In the genomic region with DNA sequence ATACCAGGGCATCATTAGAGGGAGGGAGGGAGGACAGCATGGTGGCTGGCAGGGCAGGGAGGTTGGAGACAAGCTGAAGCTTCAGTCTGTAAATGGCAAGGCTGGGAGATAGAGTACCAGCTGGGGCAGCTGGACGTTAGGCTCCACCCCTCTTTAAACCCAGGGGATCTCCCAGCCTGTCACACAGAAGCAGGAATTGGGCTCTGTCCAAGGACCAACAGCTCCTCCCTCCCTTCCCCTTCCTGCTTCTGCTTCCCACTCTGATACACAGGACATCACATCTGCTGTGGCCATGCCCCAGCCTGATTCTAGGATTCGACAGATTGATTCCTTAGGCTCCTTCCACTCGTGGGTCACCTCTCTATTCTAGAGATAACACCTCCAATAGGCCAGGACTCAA, we compare ENCODE assay signal across 9 mouse cellular contexts. TPM values are rescaled to one million over a fixed set of nuclear protein-coding genes. Genes with fewer than 3 reads are reported as not detected.
DNase-seq lines count a peak whose midpoint lies in the region; ATAC-seq and TF ChIP-seq lines count a peak whose summit lies in the region.
"Had no signal": no experiment of that assay in that cellular context is flagged by ENCODE, and none has a peak within 500 bp of the region (broad histone marks: within the 10 kb centered on the region; RNA-seq: fewer than 3 reads in every experiment).

No protein-coding gene starts in this region.

- peaks cover 36% of the 10 kb centered on the region for H3K4me1 ChIP-seq in hindbrain, embryonic 15.5 days (replicated peaks)
- H3K4me1 ChIP-seq in lung, postnatal 0 days (ENCODE audit: insufficient read depth, low read depth, low read length), result peaks cover 19% of the 10 kb centered on the region
- H3K4me1 ChIP-seq in stomach, embryonic 16.5 days (ENCODE audit: control insufficient read depth, insufficient read depth, low read length), result peaks cover 11% of the 10 kb centered on the region; the same call in 1 of the 2 replicates

- H3K79me3 ChIP-seq in C2C12 (ENCODE audit: low read depth), result peaks cover 58% of the 10 kb centered on the region

- H3K9ac ChIP-seq in hindbrain, embryonic 15.5 days, result no peak overlapping the region
- H3K9ac ChIP-seq in lung, postnatal 0 days (replicated peaks; ENCODE audit: low read depth), result no peak overlapping the region
- no peak overlapping the region for H3K9ac ChIP-seq in stomach, embryonic 16.5 days (ENCODE audit: low read length)
- H3K9ac ChIP-seq: liver, embryonic 13.5 days had no signal

- no peak for TF ChIP-seq EP300 in lung, postnatal 0 days (IDR thresholded peaks at IDR 0.05)

- 23% methylated on average over 3 of the region's 3 CpGs for WGBS in hindbrain, embryonic 15.5 days
- 11% methylated on average over 3 of the region's 3 CpGs for WGBS in lung, postnatal 0 days
- 19% methylated on average over 3 of the region's 3 CpGs for WGBS in stomach, embryonic 16.5 days

- H3K27ac ChIP-seq in hindbrain, embryonic 15.5 days (replicated peaks), result 0 out of 2 replicates have a peak overlapping the region, but pooled peaks have one; percentile 26
- H3K27ac ChIP-seq in lung, postnatal 0 days (ENCODE audit: low read length), result peak overlapping the region; percentile 71
- H3K27ac ChIP-seq in stomach, embryonic 16.5 days (ENCODE audit: low read length), result peak overlapping the region; percentile 19; the same call in 1 of the 2 replicates
- H3K27ac ChIP-seq: liver, embryonic 13.5 days had no signal

- H3K4me2 ChIP-seq in hindbrain, embryonic 15.5 days, result no peak overlapping the region
- H3K4me2 ChIP-seq in lung, postnatal 0 days (replicated peaks; ENCODE audit: low read depth, low read length), result no peak overlapping the region
- H3K4me2 ChIP-seq in stomach, embryonic 16.5 days (ENCODE audit: low read depth, low read length), result no peak overlapping the region
- H3K4me2 ChIP-seq: liver, embryonic 13.5 days had no signal

- no peak for ATAC-seq in cerebellum, adult (ENCODE audit: insufficient number of reproducible peaks, low FRiP score, low TSS enrichment)
- ATAC-seq in hindbrain, embryonic 15.5 days (ENCODE audit: low FRiP score, low read depth), result no peak; the same call in 1 of the 2 replicates
- peak; percentile 56 for ATAC-seq in lung, postnatal 0 days
- ATAC-seq in stomach, embryonic 16.5 days (ENCODE audit: insufficient read depth, low FRiP score), result peak; percentile 50; the same call in 1 of the 2 replicates

- H3K4me3 ChIP-seq in C2C12 (ENCODE audit: insufficient read depth, poor library complexity, severe bottlenecking), result no peak overlapping the region
- no peak overlapping the region for H3K4me3 ChIP-seq in hindbrain, embryonic 15.5 days
- no peak overlapping the region for H3K4me3 ChIP-seq in lung, postnatal 0 days (ENCODE audit: low read depth, low read length)
- no peak overlapping the region for H3K4me3 ChIP-seq in stomach, embryonic 16.5 days (replicated peaks; ENCODE audit: low read length)
- H3K4me3 ChIP-seq: liver, embryonic 13.5 days had no signal

- no peak overlapping the region for H3ac ChIP-seq in C2C12 (ENCODE audit: control insufficient read depth, insufficient read length, low read depth)

- DNase-seq in cerebellum, adult 9-10 months, result peak; percentile 56
- DNase-seq in gastrocnemius, postnatal 10 days, result peak; percentile 49
- DNase-seq in lung, postnatal 0 days (ENCODE audit: low spot score), result peak; percentile 92
- DNase-seq in ovary, postnatal 36 days (ENCODE audit: low spot score), result no peak
- DNase-seq: liver, embryonic 13.5 days had no signal

- H3K9me3 ChIP-seq in hindbrain, embryonic 15.5 days, result no peaks in the 10 kb centered on the region
- H3K9me3 ChIP-seq in lung, postnatal 0 days (ENCODE audit: low read length), result no peaks in the 10 kb centered on the region
- H3K9me3 ChIP-seq in stomach, embryonic 16.5 days (replicated peaks; ENCODE audit: control insufficient read depth, low read length), result no peaks in the 10 kb centered on the region
- H3K9me3 ChIP-seq: liver, embryonic 13.5 days had no signal

- H3K36me3 ChIP-seq in C2C12 (ENCODE audit: control insufficient read depth, insufficient read depth), result peaks cover 13% of the 10 kb centered on the region
- peaks cover 18% of the 10 kb centered on the region for H3K36me3 ChIP-seq in hindbrain, embryonic 15.5 days
- no peaks in the 10 kb centered on the region for H3K36me3 ChIP-seq in lung, postnatal 0 days (ENCODE audit: insufficient read depth, low read length)
- peaks cover 3% of the 10 kb centered on the region; the same call in 1 of the 2 replicates for H3K36me3 ChIP-seq in stomach, embryonic 16.5 days (ENCODE audit: control insufficient read depth, insufficient read depth, low read length)
- H3K36me3 ChIP-seq: liver, embryonic 13.5 days had no signal

- H3K27me3 ChIP-seq in C2C12 (ENCODE audit: control insufficient read depth, insufficient read depth, insufficient read length), result no peaks in the 10 kb centered on the region
- no peaks in the 10 kb centered on the region for H3K27me3 ChIP-seq in hindbrain, embryonic 15.5 days
- no peaks in the 10 kb centered on the region for H3K27me3 ChIP-seq in lung, postnatal 0 days (replicated peaks; ENCODE audit: insufficient read depth, low read length)
- H3K27me3 ChIP-seq in stomach, embryonic 16.5 days (ENCODE audit: control insufficient read depth, insufficient read depth, low read length), result no peaks in the 10 kb centered on the region

- H3K79me2 ChIP-seq in C2C12 (ENCODE audit: control insufficient read depth, insufficient read depth), result peaks cover 79% of the 10 kb centered on the region

- TF ChIP-seq CTCF in C2C12 (IDR thresholded peaks at IDR 0.05; ENCODE audit: control insufficient read depth, insufficient read depth, insufficient read length), result no peak
- no peak for TF ChIP-seq CTCF in lung, postnatal 0 days (IDR thresholded peaks at IDR 0.05)

TF ChIP-seq in C2C12, 6 proteins besides CTCF, POLR2A, EP300 and RAD21:
- TF ChIP-seq CEBPB (IDR thresholded peaks at IDR 0.05; ENCODE audit: low read depth) (no peak), MYOD1 (IDR thresholded peaks at IDR 0.05; ENCODE audit: control insufficient read depth, insufficient read length, low read depth) (peak; percentile 18)

RNA-seq across cellular contexts. Expression of a gene that starts 4.7 kb away (rescaled TPM):
- 44.4 TPM for polyA plus RNA-seq in C2C12 (2012; fragmentation: generic; extraction: Trizol)
- 10 to 100 TPM; 18.8 to 29.4 TPM for total RNA-seq in gastrocnemius, postnatal 10 days (2021)
- 106 and 112 TPM in 2 replicates for polyA plus RNA-seq in hindbrain, embryonic 15.5 days (2015; fragmentation: Nextera tagmentation; extraction: Ambion mirVana)
- 101 and 116 TPM in 2 replicates for polyA plus RNA-seq in lung, postnatal 0 days (2015; fragmentation: Nextera tagmentation; extraction: Ambion mirVana)
- 29.4 and 29.7 TPM in 2 replicates for polyA plus RNA-seq in stomach, embryonic 16.5 days (2015; fragmentation: Nextera tagmentation; extraction: Ambion mirVana)

RNA-seq across cellular contexts. Expression of a gene that starts 11.2 kb away (rescaled TPM):
- polyA plus RNA-seq in C2C12 (2012; fragmentation: generic; extraction: Trizol), result 203 TPM
- 10 to 100 TPM; 67.5 to 79.0 TPM for total RNA-seq in gastrocnemius, postnatal 10 days (2021)
- 145 and 150 TPM in 2 replicates for polyA plus RNA-seq in hindbrain, embryonic 15.5 days (2015; fragmentation: Nextera tagmentation; extraction: Ambion mirVana)
- 220 and 236 TPM in 2 replicates for polyA plus RNA-seq in lung, postnatal 0 days (2015; fragmentation: Nextera tagmentation; extraction: Ambion mirVana)
- polyA plus RNA-seq in stomach, embryonic 16.5 days (2015; fragmentation: Nextera tagmentation; extraction: Ambion mirVana), result 182 and 183 TPM in 2 replicates

RNA-seq across cellular contexts. Expression of a gene that starts 11.6 kb away (rescaled TPM):
- 68.2 TPM for polyA plus RNA-seq in C2C12 (2012; fragmentation: generic; extraction: Trizol)
- total RNA-seq in gastrocnemius, postnatal 10 days (2021), result 10 to 100 TPM; 21.2 to 28.2 TPM
- polyA plus RNA-seq in hindbrain, embryonic 15.5 days (2015; fragmentation: Nextera tagmentation; extraction: Ambion mirVana), result 81.8 and 92.0 TPM in 2 replicates
- polyA plus RNA-seq in lung, postnatal 0 days (2015; fragmentation: Nextera tagmentation; extraction: Ambion mirVana), result 48.5 and 52.7 TPM in 2 replicates
- 77.9 and 78.4 TPM in 2 replicates for polyA plus RNA-seq in stomach, embryonic 16.5 days (2015; fragmentation: Nextera tagmentation; extraction: Ambion mirVana)

RNA-seq across cellular contexts. Expression of a gene that starts 11.7 kb away (rescaled TPM):
- polyA plus RNA-seq in C2C12 (2012; fragmentation: generic; extraction: Trizol), result 56.8 TPM
- 1 to 10 TPM; 1.9 to 3.1 TPM for total RNA-seq in gastrocnemius, postnatal 10 days (2021)
- 18.2 and 18.7 TPM in 2 replicates for polyA plus RNA-seq in hindbrain, embryonic 15.5 days (2015; fragmentation: Nextera tagmentation; extraction: Ambion mirVana)
- polyA plus RNA-seq in lung, postnatal 0 days (2015; fragmentation: Nextera tagmentation; extraction: Ambion mirVana), result 41.7 and 53.1 TPM in 2 replicates
- polyA plus RNA-seq in stomach, embryonic 16.5 days (2015; fragmentation: Nextera tagmentation; extraction: Ambion mirVana), result 21.1 and 37.0 TPM in 2 replicates

RNA-seq across cellular contexts. Expression of a gene that starts 22.0 kb away (rescaled TPM):
- 0.35 TPM for polyA plus RNA-seq in C2C12 (2012; fragmentation: generic; extraction: Trizol)
- total RNA-seq in gastrocnemius, postnatal 10 days (2021), result under 1 TPM; 0.90 to 0.94 TPM
- polyA plus RNA-seq in hindbrain, embryonic 15.5 days (2015; fragmentation: Nextera tagmentation; extraction: Ambion mirVana), result 1.1 and 1.3 TPM in 2 replicates
- polyA plus RNA-seq in lung, postnatal 0 days (2015; fragmentation: Nextera tagmentation; extraction: Ambion mirVana), result 0.60 and 0.79 TPM in 2 replicates
- 1.4 and 1.5 TPM in 2 replicates for polyA plus RNA-seq in stomach, embryonic 16.5 days (2015; fragmentation: Nextera tagmentation; extraction: Ambion mirVana)

Comparison
In these comparisons a context has a peak if more than half of its experiments do, and no peak if none do; other contexts are left out.
1. ATAC-seq: peak in lung, postnatal 0 days (single experiment) and stomach, embryonic 16.5 days (single experiment); none in cerebellum, adult (single experiment) and hindbrain, embryonic 15.5 days (single experiment).
2. H3K27ac ChIP-seq: peak in every context shown above with its lines; median percentile 71 in lung, postnatal 0 days; 26 in hindbrain, embryonic 15.5 days; 19 in stomach, embryonic 16.5 days.